Mouse (Mus musculus) layer of hippocampus, adult 2 months (tissue): ENCODE data around the gene Strip1. TPM values are rescaled to one million over a fixed set of nuclear protein-coding genes. Genes with fewer than 3 reads are reported as not detected.

Experiments used
- DNase-seq, 2 experiments: peaks; one replicate each; pipeline ENCODE4 v3.0.0; 2022; ENCODE audit warnings: low spot score in 2 of 2
- H3K27ac ChIP-seq: fragments of 200-600 bp; 2 replicates; pipeline ENCODE4 v1.8.1; 2022
- H3K4me3 ChIP-seq: fragments of 200-600 bp; 2 replicates; pipeline ENCODE4 v1.8.1; 2022; ENCODE audit warnings: mild to moderate bottlenecking
- CTCF ChIP-seq: fragments of 200-600 bp; conservative IDR thresholded peaks from 2 replicates; pipeline ENCODE4 v1.8.1; 2022; ENCODE audit warnings: antibody characterized with exemption, mild to moderate bottlenecking, moderate library complexity
- total RNA-seq, 2 experiments: library from RNA; stranded (reverse); gene quantifications; 2 replicates each; pipeline ENCODE4 v1.2.3; 2021

Gene Strip1
- total RNA-seq, 2 experiments from 2014 or later: 74.5 to 79.2 TPM

DNA sequence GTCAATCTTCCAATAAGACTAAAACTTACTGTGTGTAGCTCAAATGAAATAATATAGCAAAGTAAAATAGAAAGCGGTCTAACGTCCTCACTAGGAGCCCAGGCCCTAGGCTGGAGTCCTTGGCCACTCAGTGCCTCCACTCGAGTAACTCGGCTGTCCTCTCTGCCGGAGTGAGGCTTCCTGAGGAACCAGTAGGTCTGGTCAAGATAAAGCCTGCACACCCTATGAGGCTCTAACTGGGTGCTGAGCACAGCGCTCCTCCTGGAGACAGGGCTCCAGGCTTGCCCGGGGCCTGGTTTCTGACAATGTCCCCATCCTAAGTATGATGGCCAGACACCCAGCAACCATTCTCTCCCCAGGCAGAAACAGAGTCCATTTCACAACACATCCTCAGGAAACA, 9.0 kb downstream of the Strip1 start:
- no peak overlapping the region for H3K27ac ChIP-seq
- DNase-seq: no peak
- H3K4me3 ChIP-seq: no peak overlapping the region
- TF ChIP-seq CTCF: no peak

GRCm38 (mm10) chr3:107621286-107622075, 10.0 kb downstream of the Strip1 start:
- Histone ChIP-seq H3K27ac (no peak overlapping the region), H3K4me3 (no peak overlapping the region)
- DNase-seq: no peak
- TF ChIP-seq CTCF: no peak

GRCm38 (mm10) chr3:107619911-107620310, 11.6 kb downstream of the Strip1 start:
- no peak for TF ChIP-seq CTCF
- Histone ChIP-seq H3K4me3 (no peak overlapping the region), H3K27ac (no peak overlapping the region)
- no peak for DNase-seq

GRCm38 (mm10) chr3:107617800-107618199, 13.7 kb downstream of the Strip1 start:
- Histone ChIP-seq H3K27ac (no peak overlapping the region), H3K4me3 (no peak overlapping the region)
- TF ChIP-seq CTCF: no peak
- no peak for DNase-seq

- TF ChIP-seq CTCF: peak; percentile 96
- Histone ChIP-seq H3K27ac (no peak overlapping the region), H3K4me3 (no peak overlapping the region)
- peak; percentile 28 to 82 for DNase-seq
Measured at GRCm38 (mm10) chr3:107612902-107613525, 18.5 kb downstream of the Strip1 start.

DNA sequence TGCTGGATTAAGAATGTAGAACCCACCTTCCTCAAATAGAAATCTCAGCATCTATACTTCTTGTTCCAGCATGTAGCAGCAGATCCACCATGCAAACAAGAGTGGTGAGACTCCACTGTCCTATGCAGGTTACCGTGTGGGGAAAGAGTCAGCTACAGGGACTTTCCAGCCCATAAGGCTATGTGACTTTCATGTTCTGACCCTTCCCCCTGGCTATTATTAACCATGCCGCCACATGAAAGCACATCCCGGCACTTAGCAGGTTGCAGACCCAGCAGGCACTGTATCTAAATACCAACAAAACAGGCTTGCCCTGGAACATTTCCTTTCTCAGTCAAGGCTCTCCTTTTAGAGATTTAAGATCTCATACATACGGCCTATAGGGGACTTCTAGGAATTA, 20.1 kb downstream of the Strip1 start:
- TF ChIP-seq CTCF: no peak
- DNase-seq: no peak
- H3K4me3 ChIP-seq: no peak overlapping the region
- H3K27ac ChIP-seq: no peak overlapping the region

DNA sequence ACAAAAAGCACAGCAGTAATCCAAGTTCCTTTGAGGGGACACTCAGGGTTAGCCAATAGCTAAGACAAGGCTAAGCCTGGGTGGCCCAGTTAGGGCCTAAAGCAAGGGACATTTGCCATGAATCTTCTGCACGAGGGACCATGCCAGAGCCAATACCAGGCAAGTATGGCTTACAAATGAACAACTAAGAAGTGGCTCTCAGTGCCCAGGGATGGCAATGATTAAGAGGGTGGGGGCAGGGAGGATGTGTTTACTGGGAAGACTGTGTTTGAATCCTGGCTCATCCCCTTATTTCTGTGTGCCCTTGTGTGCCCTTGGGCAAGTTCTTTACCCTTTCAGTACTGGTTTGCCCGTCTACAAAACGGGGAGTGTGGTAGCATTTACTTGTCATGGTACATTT, 22.1 kb downstream of the Strip1 start:
- no peak for TF ChIP-seq CTCF
- no peak overlapping the region for H3K27ac ChIP-seq
- H3K4me3 ChIP-seq: no peak overlapping the region
- DNase-seq: no peak

- Histone ChIP-seq H3K4me3 (no peak overlapping the region), H3K27ac (no peak overlapping the region)
- DNase-seq: no peak
- TF ChIP-seq CTCF: no peak
Measured at GRCm38 (mm10) chr3:107608808-107609207, 22.7 kb downstream of the Strip1 start.

- DNase-seq: no peak
- Histone ChIP-seq H3K4me3 (no peak overlapping the region), H3K27ac (no peak overlapping the region)
- no peak for TF ChIP-seq CTCF
Measured at GRCm38 (mm10) chr3:107607221-107607620, 24.3 kb downstream of the Strip1 start.

- H3K27ac ChIP-seq: no peak overlapping the region
- H3K4me3 ChIP-seq: no peak overlapping the region
- TF ChIP-seq CTCF: peak; percentile 94
- DNase-seq: peak in 1 of 2 experiments; percentile 52
Measured at GRCm38 (mm10) chr3:107605304-107605703, 26.2 kb downstream of the Strip1 start.

GRCm38 (mm10) chr3:107600127-107600526, 31.4 kb downstream of the Strip1 start:
- TF ChIP-seq CTCF: no peak
- no peak for DNase-seq

DNA sequence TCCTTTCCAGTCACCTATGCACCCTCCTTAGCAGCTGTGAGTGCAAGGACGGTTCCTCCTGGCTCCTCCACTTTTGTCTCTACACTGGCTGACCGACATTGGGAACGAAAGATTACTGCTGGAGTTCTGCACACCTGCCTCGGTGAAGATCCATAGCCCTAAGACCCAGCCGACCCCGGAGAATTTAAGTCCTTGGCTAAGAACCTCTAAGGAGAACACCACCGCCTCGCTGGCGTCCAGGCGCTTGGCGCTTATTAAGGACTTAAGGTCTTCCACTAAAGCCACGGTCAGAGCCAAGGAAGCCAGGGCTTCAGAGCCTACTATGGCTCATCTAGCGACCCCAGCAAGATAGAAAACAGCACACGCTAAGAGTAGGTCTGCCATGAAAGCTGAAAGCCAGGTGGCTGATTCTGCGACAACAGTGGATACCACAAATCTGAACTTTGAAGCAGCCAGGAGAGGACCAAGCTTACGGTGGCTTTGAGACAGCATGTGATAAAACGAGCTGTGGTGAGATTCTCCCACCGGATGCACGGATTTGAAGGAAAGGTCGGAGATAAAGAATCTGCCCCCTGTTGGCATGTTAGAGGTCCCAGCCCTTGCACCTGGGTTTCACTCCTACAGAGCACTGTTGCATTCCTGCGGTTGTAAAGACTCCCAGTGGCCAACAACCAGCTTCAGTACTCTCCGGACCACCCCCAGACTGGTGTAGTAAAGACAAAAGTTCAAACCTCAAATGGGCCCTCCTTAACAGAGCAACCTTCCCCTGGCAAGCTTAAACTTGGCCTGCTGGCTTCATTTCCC, 33.7 kb downstream of the Strip1 start:
- peak; percentile 13; the same call in 1 of the 2 replicates for TF ChIP-seq CTCF
- Histone ChIP-seq H3K4me3 (no peak overlapping the region), H3K27ac (no peak overlapping the region)
- DNase-seq: no peak

More at GRCm38 (mm10) chr3:107600127-107600526, 31.4 kb downstream of the Strip1 start:
- no peak overlapping the region for H3K27ac ChIP-seq
- H3K4me3 ChIP-seq: no peak overlapping the region

DNA sequence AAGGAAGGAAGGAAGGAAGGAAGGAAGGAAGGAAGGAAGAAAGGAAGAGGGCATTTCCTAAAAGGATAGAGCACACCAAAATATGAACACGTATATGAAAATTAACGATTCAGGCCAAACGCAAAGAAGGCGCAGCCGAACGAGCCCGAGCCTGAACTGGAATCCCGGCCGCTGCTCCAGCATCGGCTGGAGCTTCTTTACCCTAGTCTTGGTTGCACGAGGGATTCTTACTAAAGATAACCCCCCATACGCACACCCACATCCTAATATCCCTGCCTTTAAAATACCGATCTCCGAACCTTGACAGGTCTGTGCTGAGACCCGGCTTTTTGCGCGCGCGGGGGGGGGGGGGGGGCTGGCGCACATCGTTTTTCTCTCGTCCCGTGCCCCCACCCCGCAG, 34.4 kb downstream of the Strip1 start:
- DNase-seq: no peak
- H3K4me3 ChIP-seq: no peak overlapping the region
- TF ChIP-seq CTCF: no peak
- no peak overlapping the region for H3K27ac ChIP-seq
